Mouse (Mus musculus) C2C12 (cell line): Measurements from ENCODE around the gene Daam1.

ENCODE experiments used
- CEBPB ChIP-seq: IDR thresholded peaks from one replicate; pipeline ENCODE4 v1.6.1; 2011; ENCODE audit warnings: low read depth, mild to moderate bottlenecking, control low read depth, moderate library complexity
- CTCF ChIP-seq: IDR thresholded peaks from one replicate; pipeline ENCODE4 v1.5.1; 2011; ENCODE audit not compliant: control insufficient read depth, insufficient read depth, insufficient read length
- FOSL1 ChIP-seq: IDR thresholded peaks from one replicate; pipeline ENCODE4 v1.8.0; 2011; ENCODE audit warnings: mild to moderate bottlenecking, low read length; ENCODE audit not compliant: poor library complexity, insufficient read depth, severe bottlenecking
- USF1 ChIP-seq: IDR thresholded peaks from one replicate; pipeline ENCODE4 v1.6.1; 2011; ENCODE audit warnings: low read depth, mild to moderate bottlenecking, control low read depth, moderate library complexity

DNA sequence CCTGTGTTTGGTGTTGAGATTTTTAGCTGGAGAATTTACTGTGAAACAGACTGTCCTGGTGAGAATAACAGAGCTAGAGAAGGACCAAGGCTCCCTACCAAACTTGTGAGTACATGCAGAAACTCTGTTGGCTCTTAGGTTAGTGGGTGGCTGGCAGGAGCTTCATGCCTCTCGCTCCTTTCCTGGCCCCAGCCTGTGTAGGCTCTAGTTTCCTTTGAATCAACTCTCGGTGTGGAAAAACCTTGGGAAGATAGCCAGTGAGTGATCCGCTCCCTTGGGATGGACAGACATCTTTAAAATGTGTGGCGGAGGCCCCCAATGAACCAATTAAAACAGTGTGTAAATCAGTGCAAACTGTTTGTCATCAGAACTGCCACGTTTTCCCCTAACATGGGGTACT is 55.5 kb downstream of the Daam1 start:
- TF ChIP-seq CTCF: no peak
- TF ChIP-seq USF1: no peak
- no peak for TF ChIP-seq CEBPB
- TF ChIP-seq FOSL1: no peak
